Mouse (Mus musculus) left cerebral cortex, adult 18-20 months (tissue): ENCODE results near the gene Krt82. TPM values are rescaled to one million over a fixed set of nuclear protein-coding genes. Genes with fewer than 3 reads are reported as not detected.
"Not testable (repeated sequence)": the region's sequence is repeated elsewhere in the genome, so short reads cannot be mapped to it uniquely, and the experiment has no call there.

Source experiments
- DNase-seq, 2 experiments: peaks; one replicate each; pipeline ENCODE4 v3.0.0; 2021 to 2022; ENCODE audit warnings: low spot score in 2 of 2, mixed read lengths in 1 of 2
- microRNA-seq, 2 experiments: library from miRNA; unstranded; fragments of <30 nt; microRNA quantifications; one replicate each; pipeline ENCODE4 v1.2.0; 2021
- total RNA-seq, 2 experiments: library from RNA; stranded (reverse); gene quantifications; 2 replicates each; pipeline ENCODE4 v1.2.3; 2021

The Krt82 gene
- total RNA-seq, 2 experiments from 2014 or later, result not detected

GRCm38 (mm10) chr15:101519792-101520191 is 30.7 kb downstream of the Krt82 start:
- DNase-seq, result peak; percentile 77 to 88

- DNase-seq, result not testable (repeated sequence)
These were observed 33.3 kb downstream of the Krt82 start, which contains the start of gene Gm49425 for GRCm38 (mm10) chr15:101517161-101517560. TSS of gene Gm49425 (minus strand) at chr15:101517261.

- DNase-seq, result no peak
These were observed 42.2 kb downstream of the Krt82 start for GRCm38 (mm10) chr15:101508247-101508646.

GRCm38 (mm10) chr15:101506896-101507758 is 43.3 kb downstream of the Krt82 start:
- no peak for DNase-seq

- DNase-seq, result peak in 1 of 2 experiments; percentile 10
These were observed 53.3 kb downstream of the Krt82 start for GRCm38 (mm10) chr15:101497181-101497580.

GRCm38 (mm10) chr15:101495266-101495665 is 55.2 kb downstream of the Krt82 start:
- no peak for DNase-seq

GRCm38 (mm10) chr15:101494203-101494602 is 56.3 kb downstream of the Krt82 start:
- DNase-seq, result no peak

- DNase-seq, result no peak
These were observed 56.8 kb downstream of the Krt82 start for GRCm38 (mm10) chr15:101493713-101494112.

- no peak for DNase-seq
These were observed 57.7 kb downstream of the Krt82 start for GRCm38 (mm10) chr15:101492718-101493117.

GRCm38 (mm10) chr15:101491431-101491830 is 59.0 kb downstream of the Krt82 start, which contains the start of gene Krt83:
TSS of gene Krt83 (minus strand) at chr15:101491512.
- no peak for DNase-seq

Small RNA genes lying within 50 kb of the gene (microRNA-seq; reads per million reads assigned to microRNA genes)
- 0 reads per million in 2 experiments for gene Gm44393
- gene Gm44460, result 0 reads per million in 2 experiments

Other genes starting within 250 kb of the Krt82 start
- 1 to 10 TPM; 2.2 to 3.3 TPM for gene Krt80, start 180.5 kb downstream of the Krt82 start, total RNA-seq
- not detected for gene Krt7, start 139.6 kb downstream of the Krt82 start, total RNA-seq
- under 1 TPM in 1 of 2 experiments, not detected in 1; 0.21 TPM for gene Krt87, start 111.9 kb downstream of the Krt82 start, total RNA-seq
- gene Krt88, start 102.9 kb downstream of the Krt82 start, total RNA-seq, result not detected
- not detected for gene Krt81, start 86.9 kb downstream of the Krt82 start, total RNA-seq
- gene Krt86, start 77.2 kb downstream of the Krt82 start, total RNA-seq, result not detected
- gene Krt83, start 59.2 kb downstream of the Krt82 start, total RNA-seq, result not detected
- not detected for gene Gm49425, start 33.4 kb downstream of the Krt82 start, total RNA-seq
- gene Krt84, start 17.8 kb downstream of the Krt82 start, total RNA-seq, result not detected
- not detected for gene Krt90, start 12.3 kb upstream of the Krt82 start, total RNA-seq
- not detected for gene Krt75, start 23.2 kb upstream of the Krt82 start, total RNA-seq
- gene Gm5414, start 77.5 kb upstream of the Krt82 start, total RNA-seq, result not detected
- not detected for gene Gm5478, start 96.7 kb upstream of the Krt82 start, total RNA-seq
- not detected for gene Krt6b, start 129.6 kb upstream of the Krt82 start, total RNA-seq
- gene Krt6a, start 143.6 kb upstream of the Krt82 start, total RNA-seq, result not detected
- gene Krt5, start 162.2 kb upstream of the Krt82 start, total RNA-seq, result not detected
- not detected for gene Krt71, start 192.4 kb upstream of the Krt82 start, total RNA-seq
- not detected for gene Krt72, start 235.8 kb upstream of the Krt82 start, total RNA-seq